Mouse (Mus musculus): ENCODE measurements around the gene Kcng4.

Kcng4 gene

DNA sequence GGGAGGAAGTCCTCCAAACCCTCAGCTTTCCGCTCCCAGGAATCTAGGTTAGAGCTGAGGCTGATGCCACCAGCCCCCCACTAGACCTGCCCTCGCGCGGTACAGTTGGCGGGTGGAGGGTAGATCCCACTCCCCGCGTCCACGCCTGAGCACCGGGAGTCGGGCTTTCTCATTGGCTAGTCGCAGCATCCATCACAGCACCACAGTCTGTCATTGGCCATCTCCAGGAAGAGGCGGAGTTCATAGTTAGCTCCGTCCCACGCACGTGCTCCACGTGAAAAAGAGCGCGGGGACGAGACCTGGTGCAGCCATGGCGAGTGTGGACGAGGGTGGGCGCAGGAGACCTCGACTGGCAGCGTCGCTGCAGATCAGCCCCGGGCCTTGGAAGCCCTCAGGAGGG is 23.0 kb downstream of the Kcng4 start, which contains the start of gene Adad2:
Adad2 (plus strand) TSS at position 277 of the 400 bp plus-strand sequence.
- DNase-seq: no peak

DNA sequence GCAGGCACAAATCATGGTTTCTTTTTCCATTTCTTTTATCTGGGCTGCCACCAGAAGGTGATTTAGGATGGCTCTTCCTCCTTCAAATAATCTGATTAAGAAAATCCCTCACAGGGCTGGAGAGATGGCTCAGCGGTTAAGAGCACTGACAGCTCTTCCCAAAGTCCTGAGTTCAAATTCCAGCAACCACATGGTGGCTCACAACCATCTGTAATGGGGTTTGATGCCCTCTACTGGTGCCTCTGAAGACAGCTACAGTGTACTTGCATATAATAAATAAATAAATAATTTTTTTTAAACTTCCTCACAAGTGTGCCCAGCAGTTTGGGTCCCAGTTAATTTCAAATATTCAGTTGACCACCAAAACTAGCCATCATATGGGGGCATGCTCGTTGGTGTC is 29.3 kb downstream of the Kcng4 start:
- no peak for DNase-seq

DNA sequence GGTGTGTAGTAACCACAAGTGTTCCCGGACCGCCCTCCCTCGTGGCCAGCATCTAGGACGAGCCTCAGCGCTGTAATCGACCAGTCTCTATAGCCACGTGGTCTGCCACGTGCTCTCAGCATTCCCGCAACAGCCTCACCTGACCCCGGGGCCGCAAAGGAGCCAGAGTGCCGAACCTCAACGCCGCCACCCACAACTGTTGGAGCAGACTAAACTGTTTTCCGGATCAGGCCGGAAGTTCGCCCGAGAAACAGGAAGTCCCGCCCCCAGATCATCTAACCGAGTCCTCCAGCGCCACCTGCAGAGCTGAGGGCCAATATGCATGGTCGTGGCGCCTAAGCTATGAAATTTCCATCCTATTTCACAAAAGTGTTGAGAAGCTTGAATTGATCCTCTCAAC is 30.5 kb downstream of the Kcng4 start, which contains the start of gene Taf1c:
Taf1c (minus strand) TSS at position 227 of the 400 bp plus-strand sequence.
- peak; percentile 96 to 98 for DNase-seq

DNA sequence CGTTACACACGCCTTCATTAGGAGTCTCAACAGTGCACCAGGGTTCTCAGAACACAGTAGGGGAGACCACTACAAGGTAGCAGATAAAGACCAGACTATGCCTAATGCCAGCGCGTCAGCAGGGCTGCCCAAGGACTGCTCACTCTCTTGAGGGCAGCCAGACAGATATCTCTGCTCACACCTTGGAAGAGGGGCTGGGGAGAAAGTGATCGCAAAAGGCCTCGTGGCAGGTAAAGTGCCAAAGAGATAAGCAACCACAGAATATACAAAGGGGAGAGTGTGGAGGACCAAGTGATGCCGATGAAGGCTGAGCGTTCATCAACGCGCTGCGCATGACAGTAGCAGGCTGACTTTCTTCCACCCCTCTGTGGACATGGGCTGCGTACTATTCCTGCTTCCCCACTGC is 31.1 kb downstream of the Kcng4 start:
- DNase-seq: no peak

DNA sequence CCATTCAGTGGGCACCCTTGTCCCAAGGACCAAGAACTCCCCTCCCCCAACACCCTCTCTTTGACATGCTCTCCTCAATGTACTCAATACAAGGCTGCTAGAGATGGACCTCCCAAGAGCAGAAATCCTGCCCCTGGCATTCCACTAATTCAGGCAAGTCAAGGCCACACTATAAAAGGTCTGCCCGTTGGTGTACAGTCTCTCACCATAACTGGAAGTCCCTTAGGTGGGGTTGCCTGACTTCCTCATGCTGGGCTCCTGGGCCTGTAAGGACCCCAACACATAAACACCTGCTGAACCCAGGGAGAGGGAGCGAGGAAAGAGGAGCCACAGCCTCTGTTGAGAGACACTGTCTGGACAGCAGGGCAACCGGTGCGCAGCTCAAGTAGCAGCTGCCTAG is 31.7 kb downstream of the Kcng4 start:
- DNase-seq: no peak

DNA sequence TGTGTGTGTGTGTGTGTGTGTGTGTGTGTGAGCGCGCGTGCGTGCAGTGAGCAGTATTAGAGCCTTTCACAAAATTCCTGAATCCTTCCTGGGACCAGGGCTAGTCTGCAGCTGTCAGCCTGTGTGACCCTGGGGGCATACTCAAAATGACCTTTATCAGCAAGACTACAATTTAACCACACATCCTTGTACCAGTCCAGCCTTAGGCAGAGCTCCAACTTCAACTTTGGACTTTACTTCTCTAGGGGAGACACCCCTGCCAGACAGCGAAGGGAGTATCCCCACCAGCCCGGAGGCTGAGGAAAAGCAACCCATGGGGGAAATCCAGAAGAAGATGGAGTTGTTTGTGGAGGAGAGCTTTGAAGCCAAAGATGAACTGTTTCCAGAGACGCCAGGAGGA is 44.0 kb downstream of the Kcng4 start:
- peak; percentile 52 to 58 for DNase-seq

DNA sequence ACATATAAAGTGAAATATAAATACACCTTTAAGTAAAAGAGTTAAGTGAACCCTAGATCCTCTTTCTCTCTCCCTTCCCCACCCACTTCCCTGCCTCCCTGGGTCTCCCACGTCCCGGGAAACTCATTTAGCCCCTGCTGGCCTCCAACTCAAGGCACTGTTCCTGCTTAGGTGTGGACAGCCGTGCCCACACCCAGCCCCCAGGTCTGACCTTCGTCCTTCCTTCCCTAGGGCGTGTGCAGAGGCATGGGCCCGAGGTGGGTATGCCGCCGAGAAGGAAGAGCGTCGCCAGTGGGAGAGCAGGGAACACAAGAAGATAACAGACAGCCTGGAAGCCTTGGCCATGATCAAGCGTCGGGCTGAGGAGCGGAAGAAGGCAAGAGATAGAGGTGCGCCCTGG is 45.1 kb downstream of the Kcng4 start:
- no peak for DNase-seq

GRCm38 (mm10) chr8:119588844-119589243 is 46.6 kb downstream of the Kcng4 start:
- DNase-seq: no peak

- no peak for DNase-seq
These were observed 47.2 kb downstream of the Kcng4 start for GRCm38 (mm10) chr8:119588321-119588720.

- peak in 1 of 2 experiments; percentile 40 for DNase-seq
These were observed 49.6 kb downstream of the Kcng4 start for GRCm38 (mm10) chr8:119585901-119586300.

- DNase-seq: no peak
These were observed 54.9 kb downstream of the Kcng4 start for GRCm38 (mm10) chr8:119580441-119581161.

DNA sequence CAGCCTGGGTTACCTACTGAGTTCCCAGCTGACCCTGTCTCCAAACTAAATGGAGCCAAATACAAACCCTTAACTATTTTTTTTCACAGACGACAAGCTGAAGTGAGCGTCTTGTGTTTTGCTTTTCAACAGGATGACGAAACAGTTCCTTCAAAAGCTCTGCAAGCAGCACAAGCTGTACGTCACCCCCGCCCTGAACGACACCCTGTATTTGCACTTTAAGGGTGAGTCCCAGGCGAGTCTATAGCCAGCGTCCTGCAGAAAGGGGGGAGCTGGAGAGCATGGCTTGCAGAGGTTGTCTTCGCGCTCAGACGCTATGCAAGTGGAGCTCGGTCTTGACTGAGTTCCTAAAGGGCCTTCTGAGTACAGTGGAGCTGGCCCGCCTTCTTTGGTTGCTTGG is 56.4 kb downstream of the Kcng4 start:
- no peak for DNase-seq

- no peak for DNase-seq
These were observed 60.1 kb downstream of the Kcng4 start for GRCm38 (mm10) chr8:119575366-119575726.

GRCm38 (mm10) chr8:119574437-119575365 is 60.8 kb downstream of the Kcng4 start, which contains the start of the genes Hsdl1 and Dnaaf1:
Gene Hsdl1 (minus strand): TSS chr8:119575183.
Gene Dnaaf1 (plus strand): TSS chr8:119575235.
- DNase-seq: peak; percentile 97 to 98

All from kidney, postnatal 25 days (tissue).